Mouse (Mus musculus) lung, embryonic 15.5 days (tissue): ENCODE results near the gene Igsf11. TPM values are rescaled to one million over a fixed set of nuclear protein-coding genes. Genes with fewer than 3 reads are reported as not detected.

ENCODE experiments used
- ATAC-seq: fragments of 200-750 bp; cut with Nextera tagmentation; 2 replicates; pipeline ENCODE4 v1.8.0; 2017; ENCODE audit warnings: moderate number of reproducible peaks, borderline replicate concordance; ENCODE audit not compliant: low FRiP score, low TSS enrichment; ENCODE audit errors: extremely low read depth
- H3K27ac ChIP-seq: fragments of 300-500 bp; sonication (generic); 2 replicates; pipeline ENCODE4 v1.5.1; 2015; ENCODE audit warnings: moderate library complexity, mild to moderate bottlenecking, inconsistent platforms
- H3K27me3 ChIP-seq: fragments of 300-500 bp; sonication (generic); 2 replicates; pipeline ENCODE4 v1.6.1; 2015; ENCODE audit warnings: inconsistent platforms
- H3K36me3 ChIP-seq: fragments of 300-500 bp; sonication (generic); 2 replicates; pipeline ENCODE4 v1.6.1; 2015; ENCODE audit warnings: inconsistent platforms
- H3K4me1 ChIP-seq: fragments of 300-500 bp; sonication (generic); 2 replicates; pipeline ENCODE4 v1.6.1; 2015; ENCODE audit warnings: inconsistent platforms
- H3K4me2 ChIP-seq: fragments of 300-500 bp; sonication (generic); 2 replicates; pipeline ENCODE4 v1.6.1; 2015; ENCODE audit warnings: inconsistent platforms, mild to moderate bottlenecking, moderate library complexity
- H3K4me3 ChIP-seq: fragments of 300-500 bp; sonication (generic); 2 replicates; pipeline ENCODE4 v1.5.1; 2015; ENCODE audit warnings: mild to moderate bottlenecking, inconsistent platforms
- H3K9ac ChIP-seq: fragments of 300-500 bp; sonication (generic); 2 replicates; pipeline ENCODE4 v1.6.1; 2015; ENCODE audit warnings: inconsistent platforms
- H3K9me3 ChIP-seq: fragments of 300-500 bp; sonication (generic); 2 replicates; pipeline ENCODE4 v1.6.1; 2016; ENCODE audit warnings: inconsistent platforms
- WGBS: fragments of 180-500 bp; shearing (Covaris S2); methylation state at CpG from one replicate; pipeline ENCODE4 v1.1.7; 2015; 5-methylcytosine and 5-hydroxymethylcytosine counted together
- polyA plus RNA-seq: library from polyadenylated mRNA; unstranded; fragments of >200 nt; fragmentation: Nextera tagmentation; extraction: Ambion mirVana; gene quantifications from 2 replicates; pipeline ENCODE4 v1.2.1, GENCODE M21; 2015

Igsf11 gene
- polyA plus RNA-seq, 1 experiment from 2014 or later, result 0.19 TPM

DNA sequence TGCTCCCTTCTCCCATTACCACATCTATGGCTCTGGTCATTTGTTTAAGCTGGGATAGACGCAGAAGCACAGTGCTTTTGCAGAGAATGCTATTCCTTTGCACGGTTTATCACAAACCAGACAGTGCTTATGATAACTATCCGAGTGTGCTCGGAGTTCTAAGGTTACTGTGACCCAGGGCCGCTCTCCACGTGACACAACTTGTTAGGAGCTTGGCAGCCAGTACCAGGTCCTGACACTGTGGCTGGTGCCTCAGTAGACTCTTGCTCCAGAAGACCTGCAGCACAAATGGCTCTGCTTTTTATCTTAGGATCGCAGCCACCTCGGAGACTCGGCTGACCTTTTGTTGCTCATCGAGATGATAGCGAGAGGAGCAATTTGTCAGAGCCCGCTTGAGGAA lies 164.5 kb downstream of the Igsf11 start:
- Histone ChIP-seq H3K4me1 (no peaks in the 10 kb centered on the region), H3K36me3 (no peaks in the 10 kb centered on the region), H3K27me3 (peaks cover 5% of the 10 kb centered on the region; the same call in 1 of the 2 replicates), H3K4me3 (no peak overlapping the region), H3K9ac (no peak overlapping the region), H3K4me2 (no peak overlapping the region), H3K9me3 (no peaks in the 10 kb centered on the region), H3K27ac (no peak overlapping the region)
- WGBS, result 27% methylated on average over 12 of the region's 12 CpGs
- no peak for ATAC-seq

DNA sequence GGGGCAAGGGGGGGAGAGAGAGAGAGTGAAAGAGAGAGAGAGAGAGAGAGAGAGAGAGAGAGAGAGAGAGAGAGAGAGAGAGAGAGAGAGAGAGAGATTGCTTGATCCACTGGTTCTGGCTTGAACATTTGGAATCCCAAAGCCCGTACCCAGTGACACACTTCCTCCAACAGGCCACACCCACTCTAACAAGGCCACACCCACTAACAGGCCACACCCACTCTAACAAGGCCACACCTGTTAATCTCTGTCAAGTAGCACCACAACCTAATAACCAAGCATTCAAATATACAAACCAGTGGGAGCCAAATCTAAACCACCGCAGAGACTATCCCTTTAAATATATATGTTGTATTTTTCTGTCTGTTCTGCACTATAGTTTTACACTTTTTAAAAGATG lies 166.4 kb downstream of the Igsf11 start:
- Histone ChIP-seq H3K4me1 (no peaks in the 10 kb centered on the region), H3K36me3 (no peaks in the 10 kb centered on the region), H3K4me2 (no peak overlapping the region), H3K27me3 (no peaks in the 10 kb centered on the region), H3K9ac (no peak overlapping the region), H3K27ac (no peak overlapping the region), H3K9me3 (no peaks in the 10 kb centered on the region), H3K4me3 (no peak overlapping the region)
- WGBS, result 81% methylated on average over 2 of the region's 2 CpGs
- ATAC-seq, result no peak; the same call in 1 of the 2 replicates

DNA sequence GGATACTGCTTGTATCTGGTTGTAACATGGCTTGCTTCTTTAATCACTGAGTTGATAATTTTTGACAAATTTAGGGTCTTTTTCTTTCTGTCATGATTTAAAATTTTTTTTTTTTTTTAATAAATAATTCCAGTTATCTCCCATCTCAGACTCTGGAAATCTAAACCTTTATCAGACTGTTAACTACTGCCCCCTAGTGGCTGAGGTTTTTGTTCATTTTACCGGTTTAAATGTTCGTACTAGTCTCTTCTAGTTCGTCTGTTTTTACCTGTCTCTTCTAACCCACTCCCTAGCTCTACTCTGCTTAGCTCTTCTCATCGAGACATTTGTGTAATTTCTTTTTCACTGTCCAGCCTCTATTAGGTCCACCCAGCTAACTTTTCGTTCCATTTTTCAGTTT lies 170.1 kb downstream of the Igsf11 start:
- Histone ChIP-seq H3K27ac (no peak overlapping the region), H3K9ac (no peak overlapping the region), H3K4me2 (no peak overlapping the region), H3K9me3 (no peaks in the 10 kb centered on the region), H3K4me1 (no peaks in the 10 kb centered on the region), H3K4me3 (no peak overlapping the region), H3K36me3 (no peaks in the 10 kb centered on the region), H3K27me3 (no peaks in the 10 kb centered on the region)
- no peak for ATAC-seq
- 29% methylated on average over 5 of the region's 5 CpGs for WGBS

DNA sequence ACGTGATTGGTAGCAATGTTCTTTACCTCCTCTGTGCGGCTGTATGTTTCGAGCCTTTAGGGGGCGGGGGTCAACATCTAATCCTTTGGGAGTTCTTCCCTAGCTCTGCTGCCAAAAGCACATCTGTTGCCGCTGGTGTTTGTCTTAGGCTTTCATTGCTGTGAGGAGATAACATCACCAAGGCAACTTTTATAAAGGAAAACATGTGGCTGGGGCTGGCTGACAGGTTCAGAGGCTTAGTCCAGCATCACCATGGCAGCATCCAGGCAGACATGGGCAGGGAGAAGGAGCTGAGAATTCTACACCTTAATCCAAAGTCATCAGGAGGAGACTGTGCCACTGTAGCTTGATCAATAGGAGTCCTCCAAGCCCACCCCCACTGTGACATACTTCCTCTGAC lies 173.1 kb downstream of the Igsf11 start:
- H3K27ac ChIP-seq, result no peak overlapping the region
- 31% methylated on average over 5 of the region's 5 CpGs for WGBS
- no peak for ATAC-seq
- H3K27me3 ChIP-seq, result no peaks in the 10 kb centered on the region
- no peak overlapping the region for H3K4me2 ChIP-seq
- H3K9me3 ChIP-seq, result no peaks in the 10 kb centered on the region
- H3K4me1 ChIP-seq, result no peaks in the 10 kb centered on the region
- no peaks in the 10 kb centered on the region for H3K36me3 ChIP-seq
- H3K4me3 ChIP-seq, result no peak overlapping the region
- H3K9ac ChIP-seq, result no peak overlapping the region

GRCm38 (mm10) chr16:39071431-39071830 lies 179.0 kb downstream of the Igsf11 start:
- Histone ChIP-seq H3K4me1 (no peaks in the 10 kb centered on the region), H3K27ac (no peak overlapping the region), H3K9ac (no peak overlapping the region), H3K36me3 (no peaks in the 10 kb centered on the region), H3K4me2 (no peak overlapping the region), H3K27me3 (no peaks in the 10 kb centered on the region), H3K4me3 (no peak overlapping the region), H3K9me3 (no peaks in the 10 kb centered on the region)
- 64% methylated on average over 3 of the region's 3 CpGs for WGBS
- ATAC-seq, result no peak

Other genes starting within 250 kb of the Igsf11 start
- 16.7 and 19.9 TPM in 2 replicates for gene Arhgap31, start 179.4 kb upstream of the Igsf11 start, polyA plus RNA-seq
- gene B4galt4, start 150.4 kb upstream of the Igsf11 start, polyA plus RNA-seq, result 37.4 TPM in 2 replicates
- gene Upk1b, start 92.3 kb upstream of the Igsf11 start, polyA plus RNA-seq, result 13.7 and 15.3 TPM in 2 replicates
- gene 4930435E12Rik, start 63.9 kb upstream of the Igsf11 start, polyA plus RNA-seq, result not detected in 2 replicates